Mouse (Mus musculus): ENCODE measurements around the gene Npl. TPM values are rescaled to one million over a fixed set of nuclear protein-coding genes. Genes with fewer than 3 reads are reported as not detected.

Gene Npl
- polyA plus RNA-seq, 1 experiment from 2014 or later = 27.9 TPM

- no peak for ATAC-seq (ENCODE audit: insufficient read depth, low FRiP score)
- 75% methylated on average over 9 of the region's 9 CpGs for WGBS
- H3K4me1 ChIP-seq (ENCODE audit: control insufficient read depth, insufficient read depth, low read length) = peaks cover 7% of the 10 kb centered on the region; the same call in 1 of the 2 replicates
- no peaks in the 10 kb centered on the region for H3K27me3 ChIP-seq (ENCODE audit: control insufficient read depth, insufficient read depth, low read length)
- no peak overlapping the region for H3K9ac ChIP-seq (ENCODE audit: low read length)
- H3K4me3 ChIP-seq (replicated peaks; ENCODE audit: low read length) = no peak overlapping the region
- H3K36me3 ChIP-seq (ENCODE audit: control insufficient read depth, insufficient read depth, low read length) = no peaks in the 10 kb centered on the region
- H3K9me3 ChIP-seq (replicated peaks; ENCODE audit: control insufficient read depth, low read length) = no peaks in the 10 kb centered on the region
- no peak overlapping the region for H3K27ac ChIP-seq (ENCODE audit: low read length)
- no peak overlapping the region for H3K4me2 ChIP-seq (ENCODE audit: low read depth, low read length)
Observed at GRCm38 (mm10) chr1:153500030-153500429, 49.8 kb downstream of the Npl start.

- 68% methylated on average over 3 of the region's 3 CpGs for WGBS
- no peak overlapping the region for H3K27ac ChIP-seq (ENCODE audit: low read length)
- H3K9ac ChIP-seq (ENCODE audit: low read length) = no peak overlapping the region
- ATAC-seq (ENCODE audit: insufficient read depth, low FRiP score) = peak; percentile 71
- no peak overlapping the region for H3K4me3 ChIP-seq (replicated peaks; ENCODE audit: low read length)
- no peaks in the 10 kb centered on the region for H3K4me1 ChIP-seq (ENCODE audit: control insufficient read depth, insufficient read depth, low read length)
- no peaks in the 10 kb centered on the region for H3K27me3 ChIP-seq (ENCODE audit: control insufficient read depth, insufficient read depth, low read length)
- no peak overlapping the region for H3K4me2 ChIP-seq (ENCODE audit: low read depth, low read length)
- H3K9me3 ChIP-seq (replicated peaks; ENCODE audit: control insufficient read depth, low read length) = no peaks in the 10 kb centered on the region
- no peaks in the 10 kb centered on the region for H3K36me3 ChIP-seq (ENCODE audit: control insufficient read depth, insufficient read depth, low read length)
Observed at GRCm38 (mm10) chr1:153496030-153496429, 53.8 kb downstream of the Npl start.

- Histone ChIP-seq H3K36me3 (ENCODE audit: control insufficient read depth, insufficient read depth, low read length) (no peaks in the 10 kb centered on the region), H3K4me2 (ENCODE audit: low read depth, low read length) (no peak overlapping the region), H3K9ac (ENCODE audit: low read length) (no peak overlapping the region), H3K27me3 (ENCODE audit: control insufficient read depth, insufficient read depth, low read length) (no peaks in the 10 kb centered on the region), H3K4me3 (replicated peaks; ENCODE audit: low read length) (no peak overlapping the region), H3K27ac (ENCODE audit: low read length) (no peak overlapping the region), H3K9me3 (replicated peaks; ENCODE audit: control insufficient read depth, low read length) (no peaks in the 10 kb centered on the region), H3K4me1 (ENCODE audit: control insufficient read depth, insufficient read depth, low read length) (no peaks in the 10 kb centered on the region)
- no peak for ATAC-seq (ENCODE audit: insufficient read depth, low FRiP score)
- 42% methylated on average over 6 of the region's 6 CpGs for WGBS
Observed at GRCm38 (mm10) chr1:153493931-153494330, 55.9 kb downstream of the Npl start.

- H3K9ac ChIP-seq (ENCODE audit: low read length) = no peak overlapping the region
- no peak overlapping the region for H3K27ac ChIP-seq (ENCODE audit: low read length)
- H3K4me3 ChIP-seq (replicated peaks; ENCODE audit: low read length) = no peak overlapping the region
- WGBS = 27% methylated on average over 4 of the region's 4 CpGs
- H3K36me3 ChIP-seq (ENCODE audit: control insufficient read depth, insufficient read depth, low read length) = no peaks in the 10 kb centered on the region
- H3K9me3 ChIP-seq (replicated peaks; ENCODE audit: control insufficient read depth, low read length) = no peaks in the 10 kb centered on the region
- no peak for ATAC-seq (ENCODE audit: insufficient read depth, low FRiP score)
- H3K27me3 ChIP-seq (ENCODE audit: control insufficient read depth, insufficient read depth, low read length) = no peaks in the 10 kb centered on the region
- H3K4me1 ChIP-seq (ENCODE audit: control insufficient read depth, insufficient read depth, low read length) = no peaks in the 10 kb centered on the region
- H3K4me2 ChIP-seq (ENCODE audit: low read depth, low read length) = no peak overlapping the region
Observed at GRCm38 (mm10) chr1:153493338-153493737, 56.5 kb downstream of the Npl start.

DNA sequence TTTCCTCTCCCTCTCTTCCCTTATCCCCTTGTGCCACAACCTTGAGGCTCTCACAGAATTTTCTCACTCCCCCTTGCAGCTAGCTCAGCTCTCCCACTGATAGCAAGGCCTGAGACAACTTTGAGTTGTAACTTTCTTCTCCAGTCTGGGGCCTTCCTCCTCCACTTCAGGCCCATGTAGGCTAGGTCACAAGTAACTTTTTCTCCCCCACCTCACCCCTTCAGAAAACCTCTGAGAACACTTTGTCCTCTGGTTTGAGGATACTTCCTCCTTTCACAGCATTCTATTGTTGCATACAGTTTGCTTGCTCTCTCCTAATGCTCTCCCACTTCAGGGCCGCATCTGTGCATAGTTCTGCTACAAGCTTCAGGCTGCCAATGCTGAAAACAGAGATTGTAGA lies 58.0 kb downstream of the Npl start:
- Histone ChIP-seq H3K27me3 (ENCODE audit: control insufficient read depth, insufficient read depth, low read length) (no peaks in the 10 kb centered on the region), H3K27ac (ENCODE audit: low read length) (no peak overlapping the region; the same call in 1 of the 2 replicates), H3K4me1 (ENCODE audit: control insufficient read depth, insufficient read depth, low read length) (no peaks in the 10 kb centered on the region), H3K9me3 (replicated peaks; ENCODE audit: control insufficient read depth, low read length) (no peaks in the 10 kb centered on the region), H3K9ac (ENCODE audit: low read length) (no peak overlapping the region), H3K36me3 (ENCODE audit: control insufficient read depth, insufficient read depth, low read length) (no peaks in the 10 kb centered on the region), H3K4me3 (replicated peaks; ENCODE audit: low read length) (no peak overlapping the region), H3K4me2 (ENCODE audit: low read depth, low read length) (no peak overlapping the region)
- no peak for ATAC-seq (ENCODE audit: insufficient read depth, low FRiP score)
- 82% methylated on average over 1 of the region's 1 CpGs for WGBS

DNA sequence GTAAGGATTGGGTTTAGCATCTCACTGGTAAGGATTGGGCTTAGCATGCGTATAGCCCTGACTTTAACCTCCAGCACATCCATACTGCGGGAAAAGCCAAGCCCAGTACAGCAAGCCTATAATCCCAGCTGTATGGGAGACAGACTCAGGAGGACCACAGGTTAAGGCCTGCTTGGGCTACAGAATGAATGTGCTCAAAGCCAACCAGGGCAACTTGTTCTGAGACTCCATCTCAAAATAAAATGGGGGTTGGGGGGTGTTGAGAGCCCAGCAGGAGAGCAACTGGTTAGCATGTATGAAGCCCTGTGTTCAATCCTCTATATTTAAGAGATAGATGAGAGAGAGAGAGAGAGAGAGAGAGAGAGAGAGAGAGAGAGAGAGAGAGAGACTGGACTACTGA lies 58.5 kb downstream of the Npl start:
- 83% methylated on average over 2 of the region's 2 CpGs for WGBS
- H3K4me1 ChIP-seq (ENCODE audit: control insufficient read depth, insufficient read depth, low read length) = no peaks in the 10 kb centered on the region
- H3K27me3 ChIP-seq (ENCODE audit: control insufficient read depth, insufficient read depth, low read length) = no peaks in the 10 kb centered on the region
- H3K4me2 ChIP-seq (ENCODE audit: low read depth, low read length) = no peak overlapping the region
- H3K4me3 ChIP-seq (replicated peaks; ENCODE audit: low read length) = no peak overlapping the region
- H3K36me3 ChIP-seq (ENCODE audit: control insufficient read depth, insufficient read depth, low read length) = no peaks in the 10 kb centered on the region
- ATAC-seq (ENCODE audit: insufficient read depth, low FRiP score) = no peak
- no peaks in the 10 kb centered on the region for H3K9me3 ChIP-seq (replicated peaks; ENCODE audit: control insufficient read depth, low read length)
- H3K9ac ChIP-seq (ENCODE audit: low read length) = no peak overlapping the region
- no peak overlapping the region for H3K27ac ChIP-seq (ENCODE audit: low read length)

- H3K27ac ChIP-seq (ENCODE audit: low read length) = no peak overlapping the region
Observed at GRCm38 (mm10) chr1:153489963-153490362, 59.9 kb downstream of the Npl start.

GRCm38 (mm10) chr1:153489540-153489939 lies 60.3 kb downstream of the Npl start:
- H3K36me3 ChIP-seq (ENCODE audit: control insufficient read depth, insufficient read depth, low read length) = no peaks in the 10 kb centered on the region
- no peak overlapping the region for H3K4me2 ChIP-seq (ENCODE audit: low read depth, low read length)
- H3K9ac ChIP-seq (ENCODE audit: low read length) = no peak overlapping the region
- H3K9me3 ChIP-seq (replicated peaks; ENCODE audit: control insufficient read depth, low read length) = no peaks in the 10 kb centered on the region
- WGBS = 31% methylated on average over 2 of the region's 2 CpGs
- peaks cover 12% of the 10 kb centered on the region for H3K4me1 ChIP-seq (ENCODE audit: control insufficient read depth, insufficient read depth, low read length)
- H3K27me3 ChIP-seq (ENCODE audit: control insufficient read depth, insufficient read depth, low read length) = no peaks in the 10 kb centered on the region
- H3K27ac ChIP-seq (ENCODE audit: low read length) = no peak overlapping the region
- H3K4me3 ChIP-seq (replicated peaks; ENCODE audit: low read length) = no peak overlapping the region
- no peak for ATAC-seq (ENCODE audit: insufficient read depth, low FRiP score)

More at GRCm38 (mm10) chr1:153489963-153490362, 59.9 kb downstream of the Npl start:
- Histone ChIP-seq H3K9ac (ENCODE audit: low read length) (no peak overlapping the region), H3K4me2 (ENCODE audit: low read depth, low read length) (no peak overlapping the region), H3K4me3 (replicated peaks; ENCODE audit: low read length) (no peak overlapping the region), H3K36me3 (ENCODE audit: control insufficient read depth, insufficient read depth, low read length) (no peaks in the 10 kb centered on the region), H3K27me3 (ENCODE audit: control insufficient read depth, insufficient read depth, low read length) (no peaks in the 10 kb centered on the region), H3K4me1 (ENCODE audit: control insufficient read depth, insufficient read depth, low read length) (peaks cover 9% of the 10 kb centered on the region), H3K9me3 (replicated peaks; ENCODE audit: control insufficient read depth, low read length) (no peaks in the 10 kb centered on the region)
- ATAC-seq (ENCODE audit: insufficient read depth, low FRiP score) = no peak
- WGBS = 75% methylated on average over 4 of the region's 4 CpGs

DNA sequence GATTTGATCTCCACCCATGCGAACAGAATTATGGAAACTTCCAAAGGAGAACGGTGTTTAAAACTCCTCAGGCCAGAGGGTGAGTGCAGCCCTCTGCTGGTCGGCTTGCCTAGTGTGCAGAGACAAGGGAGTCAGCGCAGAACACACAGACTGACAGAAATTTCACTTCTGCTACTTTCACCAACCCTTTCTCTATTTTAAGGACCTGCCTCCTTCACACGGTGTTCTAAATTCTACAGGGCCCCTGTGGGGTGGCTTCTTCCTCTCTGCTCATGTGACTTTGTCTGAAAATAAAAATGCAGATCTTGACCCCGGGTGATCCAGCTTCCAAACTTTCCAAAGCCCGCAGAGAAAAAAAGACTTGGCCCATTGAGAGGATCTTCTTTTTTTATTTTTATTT lies 60.7 kb downstream of the Npl start:
- no peak overlapping the region for H3K27ac ChIP-seq (ENCODE audit: low read length)
- no peak overlapping the region for H3K9ac ChIP-seq (ENCODE audit: low read length)
- 41% methylated on average over 7 of the region's 7 CpGs for WGBS
- no peak overlapping the region for H3K4me2 ChIP-seq (ENCODE audit: low read depth, low read length)
- ATAC-seq (ENCODE audit: insufficient read depth, low FRiP score) = no peak
- H3K4me1 ChIP-seq (ENCODE audit: control insufficient read depth, insufficient read depth, low read length) = peaks cover 15% of the 10 kb centered on the region
- no peaks in the 10 kb centered on the region for H3K36me3 ChIP-seq (ENCODE audit: control insufficient read depth, insufficient read depth, low read length)
- H3K9me3 ChIP-seq (replicated peaks; ENCODE audit: control insufficient read depth, low read length) = no peaks in the 10 kb centered on the region
- no peak overlapping the region for H3K4me3 ChIP-seq (replicated peaks; ENCODE audit: low read length)
- H3K27me3 ChIP-seq (ENCODE audit: control insufficient read depth, insufficient read depth, low read length) = no peaks in the 10 kb centered on the region

DNA sequence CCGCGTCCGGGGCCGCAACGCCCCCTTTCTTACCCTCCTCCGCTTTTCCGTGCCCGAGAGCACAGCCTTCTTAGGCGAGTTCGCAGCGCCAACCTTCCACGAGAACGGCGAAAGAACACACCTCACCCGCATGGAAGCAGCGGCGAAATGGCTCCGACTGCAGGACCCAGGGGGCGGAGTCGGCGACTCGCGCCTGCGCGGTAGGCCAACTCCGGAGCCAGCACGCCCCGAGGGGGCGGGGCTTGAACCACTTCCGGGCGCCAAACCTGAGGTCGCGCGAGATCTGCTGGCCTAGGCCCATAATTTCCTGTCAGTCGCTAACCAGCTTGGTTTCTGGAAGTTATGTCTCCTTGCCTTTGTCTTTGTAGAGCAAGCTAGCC lies 62.4 kb downstream of the Npl start, which contains the start of gene Dhx9:
Gene Dhx9 (minus strand): TSS at position 161 of the 380 bp plus-strand sequence.
- ATAC-seq (ENCODE audit: insufficient read depth, low FRiP score) = peak; percentile 95
- peak within 1 kb of the TSS; percentile 95 for H3K9ac ChIP-seq (ENCODE audit: low read length)
- H3K4me3 ChIP-seq (replicated peaks; ENCODE audit: low read length) = peak within 1 kb of the TSS; percentile 88
- peak within 1 kb of the TSS; percentile 71 for H3K4me2 ChIP-seq (ENCODE audit: low read depth, low read length)
- 0 out of 2 replicates have a peak, but pooled peaks cover 1% of the 10 kb centered on the region for H3K36me3 ChIP-seq (ENCODE audit: control insufficient read depth, insufficient read depth, low read length)
- peak within 1 kb of the TSS; percentile 88 for H3K27ac ChIP-seq (ENCODE audit: low read length)
- H3K9me3 ChIP-seq (replicated peaks; ENCODE audit: control insufficient read depth, low read length) = no peaks in the 10 kb centered on the region
- WGBS = 0% methylated on average over 35 of the region's 35 CpGs
- H3K27me3 ChIP-seq (ENCODE audit: control insufficient read depth, insufficient read depth, low read length) = no peaks in the 10 kb centered on the region
- peaks cover 19% of the 10 kb centered on the region for H3K4me1 ChIP-seq (ENCODE audit: control insufficient read depth, insufficient read depth, low read length)

All from stomach, embryonic 16.5 days (tissue).